Mouse (Mus musculus): ENCODE results near the gene Usp9y. TPM values are rescaled to one million over a fixed set of nuclear protein-coding genes. Genes with fewer than 3 reads are reported as not detected.

Gene Usp9y
- not detected in 2 replicates for polyA plus RNA-seq (2014; fragmentation: Nextera tagmentation; extraction: Ambion mirVana)

GRCm38 (mm10) chrY:1459682-1460081 is at the start of gene Usp9y:
Usp9y (minus strand) TSS chrY:1459782.
- Histone ChIP-seq H3K4me1 (ENCODE audit: control insufficient read depth, insufficient read depth, low read length) (no peaks in the 10 kb centered on the region), H3K9ac (replicated peaks; ENCODE audit: low read depth, low read length) (no peak within 1 kb of the TSS), H3K4me2 (replicated peaks; ENCODE audit: low read depth, low read length) (no peak within 1 kb of the TSS), H3K9me3 (ENCODE audit: control insufficient read depth, low read depth, low read length) (no peaks in the 10 kb centered on the region), H3K27ac (ENCODE audit: low read length) (no peak within 1 kb of the TSS), H3K27me3 (ENCODE audit: control insufficient read depth, insufficient read depth, low read length) (no peaks in the 10 kb centered on the region), H3K36me3 (ENCODE audit: control insufficient read depth, insufficient read depth, low read length) (no peaks in the 10 kb centered on the region), H3K4me3 (ENCODE audit: low read depth, low read length) (no peak within 1 kb of the TSS)
- 86% methylated on average over 13 of the region's 13 CpGs for WGBS
- ATAC-seq (ENCODE audit: insufficient number of reproducible peaks, insufficient read depth, low FRiP score, low read depth) = no peak

DNA sequence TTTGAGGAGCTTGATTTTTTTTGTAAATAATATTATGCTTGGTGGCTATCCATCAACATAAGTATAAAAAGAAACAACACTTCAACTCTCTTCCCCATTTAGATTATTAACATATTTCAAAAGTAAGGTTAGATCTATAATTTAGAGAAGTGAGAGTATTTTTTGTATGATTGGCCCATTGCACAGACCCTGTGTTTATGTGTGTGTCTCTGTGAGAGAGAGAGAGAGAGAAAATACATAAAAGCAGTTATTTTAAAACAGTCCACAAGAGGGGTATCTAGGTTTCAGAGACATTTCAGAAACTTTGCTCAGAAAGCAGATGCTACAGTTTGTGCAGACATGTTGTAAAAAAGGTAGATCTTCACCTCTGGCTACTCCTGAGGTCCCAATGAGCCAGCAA is 165.9 kb downstream of the Usp9y start:
- H3K27me3 ChIP-seq (ENCODE audit: control insufficient read depth, insufficient read depth, low read length) = no peaks in the 10 kb centered on the region
- H3K4me3 ChIP-seq (ENCODE audit: low read depth, low read length) = no peak overlapping the region
- H3K27ac ChIP-seq (ENCODE audit: low read length) = no peak overlapping the region
- H3K36me3 ChIP-seq (ENCODE audit: control insufficient read depth, insufficient read depth, low read length) = no peaks in the 10 kb centered on the region
- no peak for ATAC-seq (ENCODE audit: insufficient number of reproducible peaks, insufficient read depth, low FRiP score, low read depth)
- H3K4me2 ChIP-seq (replicated peaks; ENCODE audit: low read depth, low read length) = no peak overlapping the region
- H3K9ac ChIP-seq (replicated peaks; ENCODE audit: low read depth, low read length) = no peak overlapping the region
- no peaks in the 10 kb centered on the region for H3K9me3 ChIP-seq (ENCODE audit: control insufficient read depth, low read depth, low read length)
- no peaks in the 10 kb centered on the region for H3K4me1 ChIP-seq (ENCODE audit: control insufficient read depth, insufficient read depth, low read length)

DNA sequence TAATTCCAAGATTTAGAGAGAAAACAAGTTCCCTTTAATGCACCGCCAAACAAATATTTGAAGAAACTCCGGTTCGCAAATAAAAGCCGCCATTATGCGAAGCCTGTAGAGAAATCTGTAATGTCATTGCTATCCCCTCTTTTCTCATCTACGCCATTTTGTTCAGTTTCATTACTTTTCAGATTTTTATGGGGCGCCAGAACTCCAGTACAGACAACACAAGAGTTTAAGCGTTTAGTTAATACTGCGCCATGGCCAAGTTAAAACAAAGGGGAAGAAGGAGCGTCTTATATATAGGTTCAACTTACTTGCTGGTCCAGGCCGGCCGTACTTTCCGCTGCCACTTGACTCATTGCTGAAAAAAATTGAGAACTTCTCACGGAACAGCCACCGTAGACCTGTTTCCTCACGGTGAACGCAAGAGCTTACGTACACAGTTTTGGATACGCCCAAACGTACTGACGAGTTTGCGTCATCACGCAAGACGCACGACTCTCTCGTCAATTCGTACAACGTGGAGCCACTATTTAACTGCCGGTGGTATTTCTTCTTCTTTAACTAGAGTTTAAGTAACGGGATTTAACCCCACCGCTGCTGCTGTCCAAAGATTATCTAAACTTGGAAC is 173.3 kb downstream of the Usp9y start, which contains the start of gene Ddx3y:
Gene Ddx3y, minus strand, starts transcription at position 459 of the 625 bp plus-strand sequence.
- ATAC-seq (ENCODE audit: insufficient number of reproducible peaks, insufficient read depth, low FRiP score, low read depth) = peak; percentile 92
- peak within 1 kb of the TSS; percentile 28; the same call in 1 of the 2 replicates for H3K9ac ChIP-seq (replicated peaks; ENCODE audit: low read depth, low read length)
- 5% methylated on average over 29 of the region's 31 CpGs for WGBS
- H3K4me2 ChIP-seq (replicated peaks; ENCODE audit: low read depth, low read length) = no peak within 1 kb of the TSS
- H3K27ac ChIP-seq (ENCODE audit: low read length) = peak within 1 kb of the TSS; percentile 55; the same call in 1 of the 2 replicates
- no peaks in the 10 kb centered on the region for H3K9me3 ChIP-seq (ENCODE audit: control insufficient read depth, low read depth, low read length)
- H3K4me1 ChIP-seq (ENCODE audit: control insufficient read depth, insufficient read depth, low read length) = no peaks in the 10 kb centered on the region
- H3K36me3 ChIP-seq (ENCODE audit: control insufficient read depth, insufficient read depth, low read length) = no peaks in the 10 kb centered on the region
- H3K4me3 ChIP-seq (ENCODE audit: low read depth, low read length) = peak within 1 kb of the TSS; percentile 35
- no peaks in the 10 kb centered on the region for H3K27me3 ChIP-seq (ENCODE audit: control insufficient read depth, insufficient read depth, low read length)

DNA sequence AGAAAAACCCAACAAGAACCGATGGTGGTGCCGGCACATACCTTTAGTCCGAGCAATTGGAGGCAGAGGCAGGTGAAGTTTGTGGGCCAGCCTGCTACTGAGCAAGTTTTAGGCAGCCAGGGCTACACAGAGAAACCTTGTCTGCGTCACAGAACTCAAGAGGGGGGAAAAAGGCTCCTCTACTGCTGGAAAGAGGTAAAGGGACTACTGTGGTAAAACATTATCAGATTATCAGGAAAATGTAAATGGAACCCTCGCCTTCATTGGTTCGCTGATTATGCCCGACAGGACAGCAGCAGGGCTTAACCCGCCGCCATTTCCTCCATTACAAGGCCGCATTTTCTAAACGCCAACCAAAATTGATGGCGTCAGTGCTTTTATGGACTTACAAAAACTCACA is 173.8 kb downstream of the Usp9y start:
- peak overlapping the region; percentile 28; the same call in 1 of the 2 replicates for H3K9ac ChIP-seq (replicated peaks; ENCODE audit: low read depth, low read length)
- no peak for ATAC-seq (ENCODE audit: insufficient number of reproducible peaks, insufficient read depth, low FRiP score, low read depth)
- no peaks in the 10 kb centered on the region for H3K9me3 ChIP-seq (ENCODE audit: control insufficient read depth, low read depth, low read length)
- H3K27ac ChIP-seq (ENCODE audit: low read length) = peak overlapping the region; percentile 55; the same call in 1 of the 2 replicates
- H3K4me1 ChIP-seq (ENCODE audit: control insufficient read depth, insufficient read depth, low read length) = no peaks in the 10 kb centered on the region
- WGBS = 2% methylated on average over 11 of the region's 12 CpGs
- H3K27me3 ChIP-seq (ENCODE audit: control insufficient read depth, insufficient read depth, low read length) = no peaks in the 10 kb centered on the region
- no peak overlapping the region for H3K4me2 ChIP-seq (replicated peaks; ENCODE audit: low read depth, low read length)
- H3K4me3 ChIP-seq (ENCODE audit: low read depth, low read length) = peak overlapping the region; percentile 35
- no peaks in the 10 kb centered on the region for H3K36me3 ChIP-seq (ENCODE audit: control insufficient read depth, insufficient read depth, low read length)

Other genes starting within 250 kb of the Usp9y start
- 30.2 TPM in 1 of 2 replicates, not detected in the other for gene Uty, start 214.0 kb downstream of the Usp9y start, polyA plus RNA-seq (2014; fragmentation: Nextera tagmentation; extraction: Ambion mirVana)
- 49.9 TPM in 1 of 2 replicates, not detected in the other for gene Ddx3y, start 173.2 kb downstream of the Usp9y start, polyA plus RNA-seq (2014; fragmentation: Nextera tagmentation; extraction: Ambion mirVana)

Measured in stomach, embryonic 14.5 days (tissue).